Mouse (Mus musculus) liver, embryonic 15.5 days (tissue): ENCODE measurements at regions not wholly inside any gene's neighbourhood (a gene's known extent, or its start where the extent isn't known, plus 50 kb on each side); places are given as distances from the start of the nearest gene placed in this dataset.

ENCODE experiments used
- ATAC-seq: fragments of 200-750 bp; cut with Nextera tagmentation; 2 replicates; pipeline ENCODE4 v1.8.0; 2017; ENCODE audit warnings: moderate number of reproducible peaks, mild to moderate bottlenecking, moderate library complexity; ENCODE audit not compliant: insufficient read depth
- H3K27ac ChIP-seq: fragments of 300-500 bp; sonication (generic); replicated peaks from 2 replicates; pipeline ENCODE4 v1.5.1; 2015; ENCODE audit warnings: mild to moderate bottlenecking, inconsistent platforms
- H3K27me3 ChIP-seq: fragments of 300-500 bp; sonication (generic); 2 replicates; pipeline ENCODE4 v1.6.1; 2015; ENCODE audit warnings: mild to moderate bottlenecking, inconsistent platforms
- H3K36me3 ChIP-seq: fragments of 300-500 bp; sonication (generic); replicated peaks from 2 replicates; pipeline ENCODE4 v1.6.1; 2015; ENCODE audit warnings: moderate library complexity, mild to moderate bottlenecking, inconsistent platforms
- H3K4me1 ChIP-seq: fragments of 300-500 bp; sonication (generic); replicated peaks from 2 replicates; pipeline ENCODE4 v1.6.1; 2015; ENCODE audit warnings: inconsistent platforms
- H3K4me2 ChIP-seq: fragments of 300-500 bp; sonication (generic); 2 replicates; pipeline ENCODE4 v1.6.1; 2015; ENCODE audit warnings: moderate library complexity, mild to moderate bottlenecking, inconsistent platforms
- H3K4me3 ChIP-seq: fragments of 300-500 bp; sonication (generic); replicated peaks from 2 replicates; pipeline ENCODE4 v1.5.1; 2015; ENCODE audit warnings: mild to moderate bottlenecking, inconsistent platforms
- H3K9ac ChIP-seq: fragments of 300-500 bp; sonication (generic); 2 replicates; pipeline ENCODE4 v1.6.1; 2015; ENCODE audit warnings: moderate library complexity, mild to moderate bottlenecking, inconsistent platforms
- H3K9me3 ChIP-seq: fragments of 300-500 bp; sonication (generic); replicated peaks from 2 replicates; pipeline ENCODE4 v1.6.1; 2016; ENCODE audit warnings: inconsistent platforms
- WGBS: fragments of 180-500 bp; shearing (Covaris S2); methylation state at CpG from one replicate; pipeline ENCODE4 v1.1.7; 2015; ENCODE audit warnings: mixed read lengths; ENCODE audit not compliant: insufficient replicate concordance; 5-methylcytosine and 5-hydroxymethylcytosine counted together

GRCm38 (mm10) chr1:129100997-129101396, 172.1 kb upstream of the Thsd7b start:
- H3K4me1 ChIP-seq = no peaks in the 10 kb centered on the region
- no peaks in the 10 kb centered on the region for H3K27me3 ChIP-seq
- H3K9me3 ChIP-seq = no peaks in the 10 kb centered on the region
- ATAC-seq = no peak
- no peak overlapping the region for H3K4me2 ChIP-seq
- WGBS = 66% methylated on average over 8 of the region's 8 CpGs
- H3K4me3 ChIP-seq = no peak overlapping the region
- no peaks in the 10 kb centered on the region for H3K36me3 ChIP-seq
- no peak overlapping the region for H3K27ac ChIP-seq
- no peak overlapping the region for H3K9ac ChIP-seq

- WGBS = 53% methylated on average over 3 of the region's 3 CpGs
- no peak for ATAC-seq
- Histone ChIP-seq H3K9ac (no peak overlapping the region), H3K4me1 (no peaks in the 10 kb centered on the region), H3K4me3 (no peak overlapping the region), H3K36me3 (no peaks in the 10 kb centered on the region), H3K27ac (no peak overlapping the region), H3K27me3 (no peaks in the 10 kb centered on the region), H3K4me2 (no peak overlapping the region), H3K9me3 (no peaks in the 10 kb centered on the region)
Measured at GRCm38 (mm10) chr1:129078274-129078673, 194.8 kb upstream of the Thsd7b start.

GRCm38 (mm10) chr1:129057182-129057581, 215.9 kb upstream of the Thsd7b start:
- no peak overlapping the region for H3K9ac ChIP-seq
- 55% methylated on average over 6 of the region's 6 CpGs for WGBS
- H3K27ac ChIP-seq = no peak overlapping the region
- no peak overlapping the region for H3K4me3 ChIP-seq
- no peaks in the 10 kb centered on the region for H3K36me3 ChIP-seq
- H3K27me3 ChIP-seq = no peaks in the 10 kb centered on the region
- no peak overlapping the region for H3K4me2 ChIP-seq
- ATAC-seq = no peak
- no peaks in the 10 kb centered on the region for H3K4me1 ChIP-seq
- H3K9me3 ChIP-seq = no peaks in the 10 kb centered on the region

GRCm38 (mm10) chr1:129055252-129055651, 217.8 kb upstream of the Thsd7b start:
- Histone ChIP-seq H3K9ac (no peak overlapping the region), H3K27me3 (no peaks in the 10 kb centered on the region), H3K4me2 (no peak overlapping the region), H3K36me3 (no peaks in the 10 kb centered on the region), H3K9me3 (no peaks in the 10 kb centered on the region), H3K4me3 (no peak overlapping the region), H3K4me1 (no peaks in the 10 kb centered on the region), H3K27ac (no peak overlapping the region)
- ATAC-seq = no peak

- Histone ChIP-seq H3K4me1 (no peaks in the 10 kb centered on the region), H3K4me2 (no peak overlapping the region), H3K27me3 (no peaks in the 10 kb centered on the region), H3K36me3 (no peaks in the 10 kb centered on the region), H3K9me3 (no peaks in the 10 kb centered on the region), H3K27ac (no peak overlapping the region), H3K4me3 (no peak overlapping the region), H3K9ac (no peak overlapping the region)
- no peak for ATAC-seq
- WGBS = 50% methylated on average over 5 of the region's 5 CpGs
Measured at GRCm38 (mm10) chr1:129033707-129034106, 239.4 kb upstream of the Thsd7b start.

GRCm38 (mm10) chr1:129005899-129006298, 267.2 kb upstream of the Thsd7b start:
- no peak overlapping the region for H3K9ac ChIP-seq
- WGBS = 54% methylated on average over 1 of the region's 1 CpGs
- H3K4me3 ChIP-seq = no peak overlapping the region
- H3K36me3 ChIP-seq = no peaks in the 10 kb centered on the region
- no peak overlapping the region for H3K4me2 ChIP-seq
- H3K27ac ChIP-seq = no peak overlapping the region
- no peak for ATAC-seq
- no peaks in the 10 kb centered on the region for H3K27me3 ChIP-seq
- 0 out of 2 replicates have a peak, but pooled peaks cover 3% of the 10 kb centered on the region for H3K9me3 ChIP-seq
- no peaks in the 10 kb centered on the region for H3K4me1 ChIP-seq

GRCm38 (mm10) chr1:129002286-129002685, 270.8 kb upstream of the Thsd7b start:
- no peaks in the 10 kb centered on the region for H3K9me3 ChIP-seq
- no peaks in the 10 kb centered on the region for H3K27me3 ChIP-seq
- WGBS = 51% methylated on average over 2 of the region's 2 CpGs
- H3K4me3 ChIP-seq = no peak overlapping the region
- H3K9ac ChIP-seq = no peak overlapping the region
- no peak overlapping the region for H3K27ac ChIP-seq
- no peaks in the 10 kb centered on the region for H3K4me1 ChIP-seq
- no peak for ATAC-seq
- H3K4me2 ChIP-seq = no peak overlapping the region
- no peaks in the 10 kb centered on the region for H3K36me3 ChIP-seq

GRCm38 (mm10) chr1:129001766-129002165, 271.3 kb upstream of the Thsd7b start:
- no peak overlapping the region for H3K9ac ChIP-seq
- no peak overlapping the region for H3K4me2 ChIP-seq
- H3K9me3 ChIP-seq = no peaks in the 10 kb centered on the region
- no peak overlapping the region for H3K4me3 ChIP-seq
- H3K36me3 ChIP-seq = no peaks in the 10 kb centered on the region
- no peak for ATAC-seq
- no peaks in the 10 kb centered on the region for H3K27me3 ChIP-seq
- no peak overlapping the region for H3K27ac ChIP-seq
- no peaks in the 10 kb centered on the region for H3K4me1 ChIP-seq

GRCm38 (mm10) chr1:128999741-129000517, 273.2 kb upstream of the Thsd7b start:
- 27% methylated on average over 5 of the region's 5 CpGs for WGBS
- no peaks in the 10 kb centered on the region for H3K4me1 ChIP-seq
- no peak overlapping the region for H3K4me2 ChIP-seq
- no peak for ATAC-seq
- no peak overlapping the region for H3K4me3 ChIP-seq
- no peaks in the 10 kb centered on the region for H3K36me3 ChIP-seq
- no peaks in the 10 kb centered on the region for H3K9me3 ChIP-seq
- no peak overlapping the region for H3K27ac ChIP-seq
- no peak overlapping the region for H3K9ac ChIP-seq
- no peaks in the 10 kb centered on the region for H3K27me3 ChIP-seq

GRCm38 (mm10) chr1:128994655-128995054, 278.4 kb upstream of the Thsd7b start:
- ATAC-seq = no peak
- H3K27me3 ChIP-seq = no peaks in the 10 kb centered on the region
- no peaks in the 10 kb centered on the region for H3K9me3 ChIP-seq
- no peak overlapping the region for H3K9ac ChIP-seq
- H3K36me3 ChIP-seq = no peaks in the 10 kb centered on the region
- no peak overlapping the region for H3K27ac ChIP-seq
- H3K4me1 ChIP-seq = no peaks in the 10 kb centered on the region
- whole genome bisulfite sequencing = 60% methylated on average over 6 of the region's 6 CpGs
- H3K4me3 ChIP-seq = no peak overlapping the region
- H3K4me2 ChIP-seq = no peak overlapping the region

GRCm38 (mm10) chr1:128983411-128983810, 289.7 kb upstream of the Thsd7b start:
- Histone ChIP-seq H3K27ac (no peak overlapping the region), H3K9ac (no peak overlapping the region), H3K27me3 (no peaks in the 10 kb centered on the region), H3K9me3 (no peaks in the 10 kb centered on the region), H3K36me3 (no peaks in the 10 kb centered on the region), H3K4me3 (no peak overlapping the region), H3K4me2 (no peak overlapping the region), H3K4me1 (no peaks in the 10 kb centered on the region)
- WGBS = 51% methylated on average over 2 of the region's 2 CpGs
- no peak for ATAC-seq

GRCm38 (mm10) chr1:128975586-128975985, 297.5 kb upstream of the Thsd7b start:
- no peak overlapping the region for H3K4me3 ChIP-seq
- no peak for ATAC-seq
- 33% methylated on average over 1 of the region's 1 CpGs for WGBS

More at GRCm38 (mm10) chr1:128975586-128975985, 297.5 kb upstream of the Thsd7b start:
- Histone ChIP-seq H3K9me3 (no peaks in the 10 kb centered on the region), H3K4me1 (no peaks in the 10 kb centered on the region), H3K27me3 (no peaks in the 10 kb centered on the region), H3K36me3 (no peaks in the 10 kb centered on the region), H3K9ac (no peak overlapping the region), H3K27ac (no peak overlapping the region), H3K4me2 (no peak overlapping the region)
